Mouse (Mus musculus): ENCODE results near the gene Cobll1.

Cobll1 gene

DNA sequence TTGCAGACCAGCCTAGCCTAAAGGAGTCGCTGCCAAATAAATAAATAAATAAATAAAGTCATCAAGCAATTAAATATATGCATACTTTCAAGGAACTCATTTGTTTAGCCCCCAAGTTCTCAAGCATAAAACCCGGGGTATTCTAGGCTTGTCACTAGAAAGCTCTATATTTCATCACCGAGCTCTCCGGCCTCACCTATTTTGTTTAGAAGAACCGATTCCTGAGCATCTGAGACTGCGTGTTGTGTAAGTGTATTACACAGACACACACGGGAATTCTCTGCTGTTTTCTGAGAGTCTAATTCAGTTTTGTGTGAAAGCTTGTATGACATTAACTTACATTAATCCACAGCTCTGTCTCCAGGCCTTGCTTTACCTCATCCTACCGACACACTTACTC, 2.6 kb downstream of the Cobll1 start:
- DNase-seq, result no peak

DNA sequence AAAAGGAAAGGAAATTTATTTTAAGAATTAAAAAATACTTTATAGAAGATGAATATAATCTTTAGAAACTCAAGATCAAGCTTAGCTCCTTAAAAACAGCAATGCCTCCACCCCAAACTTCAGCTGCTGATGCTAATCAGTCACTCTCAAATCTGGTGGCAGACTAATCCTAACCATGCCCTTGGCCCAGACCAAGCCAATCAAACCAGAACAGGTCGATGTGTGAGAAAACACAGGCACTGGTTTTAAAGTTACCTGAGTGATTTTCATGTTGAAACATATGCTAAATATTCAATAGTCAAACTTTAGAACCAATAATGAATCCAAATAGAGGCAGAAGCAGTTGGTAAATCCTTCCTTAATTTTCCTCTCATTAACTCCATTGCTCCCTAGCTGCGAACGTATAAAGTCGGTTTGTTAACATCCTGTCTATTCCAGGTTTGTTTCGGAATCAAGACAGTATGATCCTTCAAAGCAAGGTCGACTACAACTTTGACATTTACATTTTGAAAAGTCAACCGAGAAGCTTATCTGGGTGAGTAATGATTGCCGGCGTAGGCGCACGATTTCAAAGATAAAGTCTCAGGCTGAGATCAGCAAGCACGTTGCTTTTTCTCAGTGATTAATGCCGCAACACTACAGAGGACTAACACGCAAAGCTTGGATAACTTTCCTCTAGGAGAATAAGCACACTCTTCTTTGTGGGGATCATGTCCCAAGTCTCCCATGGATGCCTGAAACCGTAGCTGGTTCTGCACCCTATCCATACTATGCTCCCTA, 6.3 kb downstream of the Cobll1 start:
- DNase-seq, result no peak

DNA sequence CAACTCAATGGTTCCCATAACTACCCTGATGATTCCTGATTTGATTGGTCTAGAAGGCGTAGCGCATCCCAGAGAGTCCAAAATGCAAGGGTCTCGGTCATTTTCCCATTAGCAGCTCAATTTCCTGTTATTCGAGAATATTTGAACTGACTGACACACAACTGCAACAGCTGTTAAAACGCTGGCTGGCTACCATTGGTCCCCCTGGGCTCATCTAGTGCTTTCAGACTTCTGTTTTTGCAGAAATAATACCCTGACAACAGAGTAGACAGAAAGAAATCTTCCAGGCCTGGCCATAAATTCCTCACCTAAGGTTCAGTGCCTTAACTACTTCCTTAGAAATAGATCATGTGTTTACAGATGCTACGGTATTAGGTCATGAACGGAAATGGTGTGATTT, 10.8 kb downstream of the Cobll1 start:
- DNase-seq, result no peak

DNA sequence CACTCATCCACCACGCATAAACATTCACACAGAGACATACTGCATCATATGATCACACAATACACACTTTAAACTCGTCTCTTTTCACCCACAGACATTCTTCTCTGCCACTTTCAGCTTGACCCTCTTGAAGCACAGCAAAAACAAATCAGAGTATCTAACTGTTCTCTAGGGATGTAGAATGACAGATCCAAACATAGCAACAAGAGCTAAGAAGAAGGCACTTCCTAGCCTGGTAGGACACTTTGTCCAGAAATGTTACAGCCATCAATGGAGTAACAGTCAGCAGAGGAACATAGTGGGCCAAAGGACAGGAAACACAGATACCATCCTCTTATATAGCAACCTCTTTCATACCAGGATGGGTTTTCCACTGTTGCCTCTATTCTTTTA, 11.3 kb downstream of the Cobll1 start:
- DNase-seq, result no peak

DNA sequence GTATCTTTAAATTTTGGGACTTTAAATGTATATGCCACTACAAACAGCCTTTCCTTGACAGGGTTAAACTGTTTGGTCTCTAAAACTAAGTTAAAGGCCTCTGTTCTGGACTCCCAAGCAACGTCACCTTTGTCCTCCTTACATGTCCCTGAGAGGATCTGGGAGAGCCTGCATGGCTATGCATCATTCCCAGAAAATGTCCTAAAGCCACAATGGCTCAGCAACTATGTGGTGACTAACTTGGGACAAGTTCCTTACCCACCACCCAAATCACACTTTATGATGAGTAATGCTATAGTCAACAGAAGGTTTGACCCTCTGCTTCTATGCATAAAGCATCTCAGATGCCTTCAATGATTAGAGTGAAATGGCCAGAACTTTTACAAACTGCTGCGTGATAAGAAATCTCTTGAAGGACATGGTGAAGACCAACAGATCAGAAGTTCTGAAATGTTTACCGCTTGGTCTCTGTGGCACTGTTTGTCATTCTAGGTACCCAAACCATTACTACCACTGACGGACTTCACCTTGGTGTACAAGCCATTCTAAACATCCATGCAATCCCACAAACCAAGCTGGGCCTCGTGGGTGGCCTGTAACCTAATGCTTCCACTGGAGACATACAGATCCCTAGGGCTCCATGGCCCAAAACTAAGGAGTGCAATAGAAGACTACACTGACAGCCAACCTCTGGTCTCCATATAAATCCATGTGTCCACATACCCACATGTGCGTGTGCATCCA, 11.9 kb downstream of the Cobll1 start:
- DNase-seq, result no peak

DNA sequence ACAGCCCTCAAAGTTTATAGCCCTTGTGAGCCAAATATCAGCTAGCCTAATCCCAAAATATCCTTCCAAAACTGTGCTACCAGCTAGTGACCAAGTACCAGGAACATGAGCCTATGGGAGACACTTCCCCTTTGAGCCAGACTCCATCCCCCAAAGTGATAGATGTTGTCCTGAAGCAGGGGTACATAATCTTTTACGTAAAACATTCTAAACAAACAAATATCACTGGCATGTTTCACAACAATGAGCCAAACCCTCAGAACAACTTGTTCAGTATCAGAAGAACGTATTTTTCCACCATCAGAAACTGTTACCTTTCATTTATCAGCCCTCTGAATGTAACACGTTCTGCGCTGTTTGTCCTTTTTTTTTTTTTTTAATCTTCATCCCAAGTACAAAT, 12.7 kb downstream of the Cobll1 start:
- no peak for DNase-seq

DNA sequence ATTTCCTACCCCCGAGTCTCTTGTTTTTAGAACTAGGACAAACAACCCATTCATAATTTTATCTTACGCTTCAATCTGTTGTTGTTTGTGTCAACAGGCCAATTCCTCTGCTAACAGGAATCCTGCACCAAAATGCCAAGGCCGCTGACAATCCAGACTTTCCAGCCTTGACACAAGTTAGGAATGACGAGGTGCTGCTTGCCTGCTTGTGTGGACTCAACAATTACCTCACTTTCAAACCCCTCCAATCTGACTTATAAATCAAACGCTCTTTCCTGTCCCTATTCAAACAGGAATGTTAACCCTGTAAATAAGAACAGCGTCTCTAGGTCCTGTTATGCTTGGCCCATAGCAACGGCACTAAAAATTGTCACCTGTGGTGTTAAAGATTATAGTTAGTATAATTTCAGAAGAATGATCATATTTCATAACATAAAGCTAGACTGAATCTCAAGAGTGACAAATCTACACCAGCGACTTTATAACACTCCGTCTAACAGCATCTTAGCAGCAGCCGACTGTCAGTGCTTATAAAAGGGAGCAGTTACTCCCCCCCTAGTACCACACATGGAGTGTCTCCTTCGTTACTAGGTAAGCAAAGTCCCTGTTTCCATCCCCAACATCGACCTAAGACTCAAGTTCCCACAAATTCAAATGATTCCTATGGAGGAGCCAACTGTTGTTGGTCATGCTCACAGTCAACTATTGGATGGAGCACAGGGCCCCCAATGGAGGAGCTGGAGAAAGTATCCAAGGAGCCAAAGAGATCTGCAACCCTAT, 15.1 kb downstream of the Cobll1 start:
- DNase-seq, result no peak

DNA sequence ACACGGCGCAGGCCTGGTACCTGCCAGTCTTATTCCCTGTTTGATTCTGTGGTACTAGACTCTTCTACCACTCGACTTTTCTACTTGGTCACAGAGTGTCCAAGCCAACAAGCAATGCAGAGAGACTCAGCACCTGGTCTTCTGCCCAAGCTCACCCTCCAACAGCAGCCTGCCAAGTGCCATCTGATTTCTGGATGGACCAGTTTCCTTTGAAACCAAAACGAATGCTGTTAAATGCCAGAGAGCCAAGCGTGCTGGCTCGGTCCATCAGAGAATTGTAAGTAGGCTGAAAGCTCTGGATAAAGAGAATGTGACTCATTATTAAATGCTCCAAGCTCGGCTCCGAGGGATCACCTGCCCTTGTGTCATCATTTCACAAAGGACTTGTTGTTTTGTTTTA, 16.2 kb downstream of the Cobll1 start:
- DNase-seq, result no peak

DNA sequence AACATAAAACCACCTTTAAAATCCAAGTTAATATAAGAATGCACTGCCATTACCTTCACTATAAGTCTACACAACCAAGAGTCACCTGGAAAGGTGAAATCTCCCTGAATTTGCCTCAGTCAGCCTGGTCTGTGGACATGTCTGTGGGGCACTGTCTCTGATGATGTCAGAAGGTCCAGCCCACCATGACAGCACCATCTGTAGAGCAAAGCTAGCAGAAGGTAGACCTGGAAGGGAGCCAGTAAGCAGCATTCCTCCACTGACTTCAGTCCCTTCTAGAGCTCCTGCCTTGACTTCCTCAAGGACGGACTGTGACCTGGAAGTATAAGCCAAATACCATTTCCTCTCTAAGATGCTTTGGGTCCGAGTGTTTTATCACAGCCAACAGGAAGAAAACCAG, 17.6 kb downstream of the Cobll1 start:
- DNase-seq, result no peak

DNA sequence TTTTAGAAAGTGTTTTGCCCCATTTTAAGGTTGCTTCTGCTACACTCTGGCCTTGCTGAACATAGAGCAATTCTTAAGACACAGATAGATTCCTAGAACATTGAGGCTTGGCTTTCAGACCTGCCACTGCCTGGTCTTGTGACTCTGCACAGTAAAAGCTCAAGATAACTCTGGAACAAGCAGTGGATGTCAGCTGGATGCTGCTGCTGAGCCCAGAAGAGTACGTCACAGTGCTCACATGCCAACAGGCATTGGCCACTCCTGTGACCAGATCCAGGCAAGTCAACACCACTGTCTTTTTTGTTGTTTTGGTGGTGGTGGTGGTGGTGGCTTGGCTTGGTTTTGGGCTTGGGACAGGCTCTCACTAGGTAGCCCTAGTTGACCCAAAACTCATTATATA, 18.6 kb downstream of the Cobll1 start:
- no peak for DNase-seq

DNA sequence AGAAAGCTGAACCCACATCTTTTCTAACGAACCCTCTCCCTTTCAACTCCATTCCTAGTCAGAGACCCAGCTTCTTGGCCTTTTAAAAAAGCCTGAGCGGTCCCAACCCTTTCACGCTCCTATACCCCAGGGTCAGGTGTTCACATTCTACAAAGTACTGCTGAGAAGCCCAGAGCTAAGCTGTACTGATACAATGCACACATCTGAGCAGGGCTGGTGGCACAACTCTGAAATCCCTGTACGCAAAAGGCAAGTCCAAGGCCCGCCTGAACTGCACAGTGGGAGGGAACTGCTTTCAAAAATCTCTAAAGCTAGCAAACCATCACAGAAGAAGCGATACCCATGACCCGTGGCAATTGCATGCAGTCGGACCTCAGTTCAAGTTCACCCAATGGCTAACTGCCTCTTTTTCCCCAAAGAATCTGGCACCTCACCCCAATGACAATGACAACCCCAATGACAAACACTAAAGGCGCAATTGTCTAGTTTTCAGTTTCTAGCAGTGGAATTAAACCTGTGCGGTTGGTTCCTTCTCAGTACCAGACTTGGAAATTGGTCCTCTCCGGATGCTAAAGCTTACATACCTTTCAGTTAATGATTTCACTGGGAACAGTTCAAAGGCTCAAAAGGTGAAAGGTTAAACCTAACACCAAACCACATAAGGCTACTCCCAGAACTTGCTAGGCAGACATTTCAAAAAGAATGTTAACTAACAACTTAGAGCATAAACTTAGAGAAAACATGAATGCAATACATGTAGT, 19.6 kb downstream of the Cobll1 start:
- no peak for DNase-seq

DNA sequence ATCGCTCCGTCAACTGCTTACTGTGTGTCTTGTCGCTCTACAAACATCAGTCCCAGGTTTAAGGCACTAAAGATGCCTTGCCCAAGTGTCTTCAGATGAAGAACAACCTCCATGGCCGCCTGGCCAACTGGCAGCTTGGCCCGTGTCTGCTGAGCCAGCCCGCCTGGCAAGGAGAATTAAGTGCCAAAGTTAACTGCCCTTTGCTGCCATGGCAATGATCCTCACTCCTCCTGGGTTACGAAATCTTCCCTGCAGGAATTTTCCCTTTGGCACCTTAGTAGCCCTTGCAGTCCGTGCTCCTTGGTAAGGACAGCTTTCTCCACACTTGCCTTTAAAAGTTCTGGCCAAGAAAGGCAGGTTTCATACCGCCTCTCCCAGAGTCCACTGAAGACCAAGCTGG, 20.9 kb downstream of the Cobll1 start:
- no peak for DNase-seq

DNA sequence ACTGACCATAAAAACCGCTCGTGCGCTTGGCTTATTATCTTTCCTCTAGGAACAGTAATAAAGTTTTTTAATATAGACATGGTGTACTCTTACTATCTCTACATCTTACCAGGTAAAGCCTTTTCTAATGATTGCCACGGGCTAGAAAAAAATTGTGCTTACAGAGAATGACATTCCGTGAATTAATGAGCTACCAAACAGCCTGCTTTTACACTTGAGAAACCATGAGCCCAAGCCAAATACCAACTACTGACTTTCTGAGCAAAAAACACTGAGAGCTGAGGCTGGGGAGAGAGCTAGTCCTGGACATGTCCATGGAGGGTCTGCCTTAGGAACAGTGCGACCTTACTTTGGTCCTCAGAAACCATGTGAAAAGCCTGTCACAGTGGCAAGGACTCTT, 21.5 kb downstream of the Cobll1 start:
- no peak for DNase-seq

DNA sequence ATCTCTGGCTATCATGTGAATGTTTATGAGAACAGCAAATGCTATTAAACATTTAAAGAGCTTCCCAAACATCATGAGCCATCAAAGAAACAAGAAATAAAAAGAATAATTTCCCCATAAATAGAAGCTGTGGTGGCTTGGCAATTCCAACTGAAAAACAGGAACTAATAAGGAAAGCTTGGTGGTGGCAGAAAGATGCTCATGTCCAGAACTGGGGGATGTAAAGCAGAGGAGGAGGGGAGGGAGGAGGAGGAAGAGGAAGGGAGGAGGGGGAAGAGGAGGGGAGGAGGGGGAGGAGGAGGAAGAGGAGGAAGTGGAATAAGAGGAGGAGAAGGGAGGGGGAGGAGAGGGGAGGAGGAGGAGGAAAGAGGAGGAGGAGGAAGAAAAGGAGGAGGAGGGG, 23.0 kb downstream of the Cobll1 start:
- DNase-seq, result no peak

DNA sequence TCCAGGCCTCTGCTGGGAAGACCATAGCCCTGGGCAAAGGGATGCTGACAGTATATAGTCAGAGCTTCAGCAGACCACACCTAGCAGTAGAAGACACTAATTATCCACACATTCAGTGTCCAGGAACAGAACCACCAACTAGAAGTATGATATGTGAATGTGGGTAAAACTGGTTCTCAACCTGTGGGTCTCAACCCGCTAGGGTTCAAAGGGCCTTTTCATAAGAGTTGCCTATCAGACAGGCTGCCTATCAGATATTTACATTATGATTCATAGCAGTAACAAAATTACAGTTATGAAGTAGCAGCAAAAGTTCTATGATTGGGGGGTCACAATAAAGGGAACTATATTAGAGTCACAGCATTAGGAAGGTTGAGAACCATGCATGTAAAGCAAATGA, 24.6 kb downstream of the Cobll1 start:
- no peak for DNase-seq

DNA sequence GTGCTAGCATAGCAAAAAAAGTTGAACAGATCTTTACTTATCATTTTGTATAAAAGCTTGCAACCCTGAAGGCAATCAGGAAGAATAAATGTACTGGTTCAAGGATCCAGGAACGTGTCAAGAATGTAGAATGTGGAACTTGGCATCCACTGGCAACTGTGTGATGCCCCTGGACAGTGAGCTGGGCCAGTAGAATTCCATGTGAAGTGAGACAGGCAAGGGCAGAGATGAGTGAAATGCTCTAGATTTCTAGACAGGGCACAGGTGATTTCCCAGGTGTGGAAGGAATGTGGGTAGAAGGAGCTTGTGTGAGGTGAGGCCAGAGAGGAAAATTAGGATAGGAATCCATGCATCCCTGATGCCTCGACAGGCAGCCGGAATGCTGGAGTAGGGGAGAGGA, 25.5 kb downstream of the Cobll1 start:
- DNase-seq, result no peak

DNA sequence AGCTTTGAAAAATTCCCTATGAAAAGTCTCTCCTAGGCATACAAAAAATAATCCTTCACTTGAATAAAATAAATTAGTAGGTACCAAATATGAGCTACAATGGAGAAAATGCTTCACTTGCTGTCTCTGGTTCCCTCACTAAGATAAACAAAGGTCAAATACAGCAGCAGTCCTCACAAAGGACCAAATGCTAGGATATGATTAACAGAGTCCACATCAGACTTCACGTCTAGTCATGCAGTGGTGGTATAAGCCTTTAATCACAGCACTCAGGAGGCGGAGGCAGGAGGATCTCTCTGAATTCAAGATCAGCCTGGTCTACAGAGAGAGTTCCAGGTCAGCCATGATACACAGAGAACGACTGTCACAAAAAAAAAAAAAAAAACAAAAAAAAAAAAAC, 27.6 kb downstream of the Cobll1 start:
- no peak for DNase-seq

DNA sequence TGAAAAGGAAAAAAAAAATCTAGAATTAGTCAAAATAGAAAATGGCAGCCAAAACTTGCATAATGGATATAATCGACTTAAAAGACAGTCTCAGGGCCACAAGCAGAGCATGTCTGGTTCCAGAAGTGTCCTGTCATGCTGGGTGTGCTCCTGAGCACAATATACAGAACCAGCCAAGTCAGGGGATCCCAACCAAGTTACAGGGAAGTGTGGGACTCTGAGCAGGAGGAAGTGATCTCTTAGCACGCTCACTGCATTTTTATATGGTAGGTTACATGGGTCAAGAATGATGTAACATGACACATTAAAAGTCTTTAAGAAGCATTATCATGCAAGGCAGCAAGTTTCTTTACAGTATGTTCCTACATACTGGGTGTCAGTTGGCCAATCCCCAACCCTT, 31.5 kb downstream of the Cobll1 start:
- DNase-seq, result no peak

DNA sequence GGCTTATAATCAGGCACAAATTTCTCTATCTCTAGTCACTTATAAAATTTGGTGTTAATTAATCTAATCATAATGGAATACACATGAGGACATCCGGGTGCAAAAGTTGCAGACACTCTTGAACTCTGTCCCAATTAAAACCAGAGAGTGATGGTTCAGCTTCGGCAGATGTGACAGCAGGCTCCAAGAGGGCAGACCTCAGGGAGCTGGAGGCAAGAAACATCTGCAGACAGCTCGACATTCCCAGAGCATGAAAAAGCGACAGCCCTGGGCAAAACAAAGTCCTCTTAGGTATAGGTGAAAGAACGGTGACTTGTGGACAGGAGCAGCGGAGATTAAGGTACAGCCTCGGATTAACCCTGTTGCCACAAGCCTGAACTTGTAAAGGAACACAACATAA, 35.5 kb downstream of the Cobll1 start:
- DNase-seq, result no peak

DNA sequence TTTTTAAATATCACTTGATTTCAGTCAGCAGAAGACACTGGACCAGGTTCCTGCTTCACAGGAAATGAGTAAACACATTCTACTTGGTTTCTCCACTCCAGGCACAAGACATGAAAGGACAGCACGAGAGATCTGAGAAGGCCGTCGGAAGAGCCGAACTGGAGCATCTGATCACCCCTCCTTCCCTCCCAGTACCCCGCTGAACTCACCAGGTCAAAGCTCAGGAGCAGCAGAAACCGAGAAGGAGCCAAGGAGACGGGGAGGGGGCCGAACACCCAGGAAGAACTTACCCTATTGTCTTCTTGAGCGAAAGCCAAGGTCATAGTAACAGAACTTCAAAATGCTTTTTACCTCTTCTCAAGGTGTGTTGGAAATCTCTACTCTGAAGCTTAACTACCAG, 39.5 kb downstream of the Cobll1 start:
- no peak for DNase-seq

DNA sequence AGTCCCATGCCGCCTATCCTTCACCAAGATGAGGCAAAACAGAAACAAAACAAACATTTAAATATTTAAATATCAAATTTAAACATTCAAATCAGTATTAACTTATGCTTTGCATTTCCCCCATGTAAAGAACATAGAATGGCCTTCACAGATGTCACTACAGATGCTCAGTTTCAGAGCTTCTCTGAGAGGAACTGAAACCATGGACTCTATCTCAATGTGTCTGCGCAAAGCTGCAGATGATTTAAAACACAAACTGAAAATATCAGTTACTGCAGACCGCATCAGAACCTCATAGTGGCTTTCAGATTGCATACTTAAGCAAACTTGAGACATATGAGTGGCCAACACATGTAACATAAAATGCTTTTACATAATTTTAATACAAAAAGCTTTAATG, 40.6 kb downstream of the Cobll1 start:
- DNase-seq, result no peak

DNA sequence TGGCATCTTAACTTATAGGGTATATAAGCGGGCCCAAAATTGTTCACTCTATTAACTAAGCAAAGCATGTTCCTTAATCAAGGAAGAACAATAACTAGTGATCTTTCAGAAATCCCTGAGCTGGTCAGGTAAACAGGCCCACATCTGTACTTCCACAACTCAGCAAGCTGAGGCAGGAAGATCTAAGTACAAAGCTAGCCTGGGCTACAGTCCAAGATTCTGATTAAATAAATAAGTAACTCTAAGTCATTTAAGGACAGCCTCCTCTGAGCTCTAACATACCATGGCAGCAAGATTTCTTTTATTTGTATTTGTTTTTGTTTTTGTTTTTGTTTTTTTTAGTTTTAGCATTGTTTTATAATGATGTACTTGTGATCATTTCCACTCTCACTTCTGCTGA, 42.2 kb downstream of the Cobll1 start:
- DNase-seq, result no peak
